Mouse (Mus musculus) spleen, adult 2 months (tissue): ENCODE data around the gene Wdr5b.

Experiments
- CTCF ChIP-seq: fragments of 200-500 bp; IDR thresholded peaks from 2 replicates; pipeline ENCODE4 v1.5.1; 2011; ENCODE audit warnings: mild to moderate bottlenecking, inconsistent platforms; ENCODE audit not compliant: insufficient read depth, insufficient read length, insufficient replicate concordance; ENCODE audit errors: extremely low read depth
- POLR2A ChIP-seq: fragments of 200-500 bp; IDR thresholded peaks from 2 replicates; pipeline ENCODE4 v1.6.1; 2011; ENCODE audit warnings: low read depth, low read length, inconsistent platforms

GRCm38 (mm10) chr16:36072410-36073011, 31.5 kb downstream of the Wdr5b start:
- TF ChIP-seq CTCF, result no peak
- TF ChIP-seq POLR2A, result no peak
